Mouse (Mus musculus) megakaryocyte, embryonic 14.5 days (primary cell): ENCODE measurements at regions not wholly inside any gene's neighbourhood (a gene's known extent, or its start where the extent isn't known, plus 50 kb on each side); places are given as distances from the start of the nearest gene placed in this dataset.
A peak's percentile ranks its signal among the peaks of the same experiment; 100 is the strongest.

Source experiments
- H3K27me3 ChIP-seq: replicated peaks from 2 replicates; pipeline ENCODE3; 2012; ENCODE audit warnings: inconsistent platforms
- H3K36me3 ChIP-seq: replicated peaks from 2 replicates; pipeline ENCODE3; 2012; ENCODE audit warnings: low read length, inconsistent platforms, mixed read lengths
- H3K4me1 ChIP-seq: 2 replicates; pipeline ENCODE4 v1.6.1; 2012; ENCODE audit warnings: inconsistent platforms
- H3K4me3 ChIP-seq: replicated peaks from 2 replicates; pipeline ENCODE3; 2012; ENCODE audit warnings: moderate library complexity, mild to moderate bottlenecking, inconsistent platforms
- H3K9me3 ChIP-seq: 2 replicates; pipeline ENCODE4 v1.6.1; 2012; ENCODE audit warnings: inconsistent platforms
- FLI1 ChIP-seq: IDR thresholded peaks from 2 replicates; pipeline ENCODE4 v1.6.1; 2012; ENCODE audit warnings: low read length, inconsistent platforms, mixed read lengths
- GATA1 ChIP-seq: IDR thresholded peaks from 3 replicates; pipeline ENCODE4 v1.6.1; 2012; ENCODE audit warnings: mixed read lengths, low read length, inconsistent platforms, borderline replicate concordance

DNA sequence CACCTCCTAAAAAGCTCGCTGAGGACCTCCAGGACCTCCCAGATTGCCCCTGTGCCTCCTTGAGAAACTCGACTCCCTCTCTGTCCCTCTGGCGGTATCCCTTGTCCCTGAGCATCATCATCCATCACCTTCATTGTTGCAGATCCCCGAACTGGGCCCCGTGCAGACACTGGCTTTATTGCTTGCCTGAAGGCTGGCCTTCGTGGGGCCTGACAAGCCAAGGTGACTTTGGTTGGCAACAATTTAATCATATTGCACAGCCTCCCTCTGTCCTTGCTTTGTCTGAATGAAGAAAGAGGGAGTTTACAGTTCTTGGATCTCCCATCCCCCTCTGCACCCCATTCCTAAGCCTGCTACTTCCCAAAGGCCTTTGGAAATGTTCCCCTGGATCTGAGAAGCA lies 78.3 kb upstream of the Ajap1 start:
- Histone ChIP-seq H3K36me3 (no peaks in the 10 kb centered on the region), H3K27me3 (no peaks in the 10 kb centered on the region), H3K4me3 (no peak overlapping the region), H3K4me1 (no peaks in the 10 kb centered on the region), H3K9me3 (peaks cover 82% of the 10 kb centered on the region)
- TF ChIP-seq FLI1, result no peak
- no peak for TF ChIP-seq GATA1

DNA sequence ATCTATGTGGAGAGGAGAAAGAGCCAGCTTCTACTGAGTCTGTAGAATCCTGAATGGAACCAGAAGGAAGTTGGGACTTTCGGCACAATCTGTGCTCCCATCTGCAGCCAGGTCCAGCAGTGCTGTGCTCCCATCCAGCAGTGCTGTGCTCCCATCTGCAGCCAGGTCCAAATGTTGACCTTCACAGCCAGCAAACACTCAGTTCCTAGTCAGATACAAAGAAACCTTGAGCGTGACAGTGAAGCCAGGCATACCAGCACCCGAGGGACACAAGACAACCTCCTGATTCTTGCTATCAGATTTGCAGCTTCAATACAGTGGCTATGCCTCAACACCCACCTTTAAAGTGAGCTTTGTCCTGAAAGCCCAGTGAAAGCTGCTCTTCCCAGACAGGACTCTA lies 79.4 kb upstream of the Ajap1 start:
- H3K4me3 ChIP-seq, result peak overlapping the region; percentile 33
- no peaks in the 10 kb centered on the region for H3K4me1 ChIP-seq
- peaks cover 79% of the 10 kb centered on the region for H3K9me3 ChIP-seq
- no peaks in the 10 kb centered on the region for H3K27me3 ChIP-seq
- no peaks in the 10 kb centered on the region for H3K36me3 ChIP-seq
- no peak for TF ChIP-seq GATA1
- no peak for TF ChIP-seq FLI1

DNA sequence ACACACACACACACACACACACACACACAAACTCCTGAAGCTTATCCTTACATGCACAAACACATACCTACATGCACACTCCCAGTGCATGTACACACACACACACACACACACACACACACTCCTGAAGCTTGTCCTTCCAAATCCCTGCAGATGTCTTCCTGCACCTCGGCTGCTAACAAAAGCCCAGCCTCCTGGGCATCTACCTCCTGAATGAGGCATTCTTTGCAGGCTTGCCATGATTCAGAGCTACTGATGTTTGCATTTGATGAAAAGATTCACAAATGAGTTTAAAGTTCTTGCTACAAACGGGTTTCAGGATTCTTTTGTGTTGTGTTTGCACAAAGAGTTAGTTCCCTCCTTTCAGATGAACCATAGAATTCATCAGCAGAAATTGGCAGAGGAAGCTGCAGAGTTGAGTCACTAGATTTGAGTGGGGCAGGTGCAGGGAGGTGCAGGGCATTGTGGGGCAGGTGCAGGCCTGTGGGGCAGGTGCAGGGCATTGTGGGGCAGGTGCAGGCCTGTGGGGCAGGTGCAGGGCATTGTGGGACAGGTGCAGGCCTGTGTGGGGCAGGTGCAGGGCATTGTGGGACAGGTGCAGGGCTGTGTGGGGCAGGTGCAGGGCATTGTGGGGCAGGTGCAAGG lies 84.8 kb upstream of the Ajap1 start:
- no peaks in the 10 kb centered on the region for H3K4me1 ChIP-seq

DNA sequence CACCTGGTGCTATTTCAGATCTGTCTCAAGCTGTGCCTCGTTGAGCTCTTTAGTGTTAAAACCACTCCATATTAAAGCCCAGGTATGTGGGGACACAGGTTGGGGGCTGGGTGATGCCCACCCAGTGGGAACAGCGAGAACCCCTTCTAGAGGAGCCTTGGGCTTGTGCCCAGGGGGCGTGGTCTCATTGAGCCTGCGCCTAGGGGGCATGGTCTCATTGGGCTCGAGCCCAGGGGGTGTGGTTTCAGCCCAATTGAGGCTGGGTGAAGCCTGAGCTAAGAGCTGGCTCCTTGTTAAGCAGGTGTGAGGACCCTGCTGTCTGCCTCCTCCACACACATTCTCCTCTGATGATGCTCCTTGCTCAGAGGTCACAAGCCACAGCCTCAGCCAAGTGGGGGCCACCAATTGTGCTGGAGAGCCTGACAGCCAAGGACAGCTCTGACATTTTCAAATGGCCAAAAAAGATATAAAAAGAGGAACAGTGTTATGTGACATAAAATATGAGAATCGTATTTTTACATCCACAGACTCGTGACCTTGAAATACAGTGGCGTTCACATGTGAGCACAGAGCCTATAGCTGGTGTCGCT lies 90.7 kb upstream of the Ajap1 start:
- Histone ChIP-seq H3K9me3 (peaks cover 79% of the 10 kb centered on the region), H3K36me3 (no peaks in the 10 kb centered on the region), H3K4me1 (no peaks in the 10 kb centered on the region), H3K27me3 (no peaks in the 10 kb centered on the region), H3K4me3 (peak overlapping the region; percentile 33)
- TF ChIP-seq GATA1 (no peak), FLI1 (no peak)

More for the DNA sequence above, 84.8 kb upstream of the Ajap1 start:
- TF ChIP-seq FLI1 (no peak), GATA1 (no peak)
- Histone ChIP-seq H3K36me3 (no peaks in the 10 kb centered on the region), H3K27me3 (no peaks in the 10 kb centered on the region), H3K4me3 (no peak overlapping the region), H3K9me3 (peaks cover 74% of the 10 kb centered on the region)

DNA sequence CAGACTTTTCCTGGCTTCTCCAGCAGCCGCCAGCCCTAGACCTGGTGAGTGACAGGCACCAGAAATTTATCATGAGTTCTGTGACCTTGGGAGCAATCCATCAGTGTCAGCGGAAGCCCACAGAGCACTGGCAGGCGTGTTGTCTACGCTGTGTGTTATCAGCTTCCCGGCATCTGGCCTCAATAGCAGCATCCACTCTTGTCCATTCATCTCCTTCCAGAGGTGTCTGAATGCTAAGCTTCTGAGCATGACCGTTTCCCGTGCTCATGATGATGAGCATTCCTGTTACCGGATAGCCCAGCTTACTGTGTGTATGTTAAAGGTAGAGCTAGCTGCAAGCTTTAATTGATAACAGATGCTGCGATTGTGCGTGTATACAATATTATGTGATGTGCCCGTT lies 110.7 kb upstream of the Ajap1 start:
- peaks cover 92% of the 10 kb centered on the region for H3K9me3 ChIP-seq

DNA sequence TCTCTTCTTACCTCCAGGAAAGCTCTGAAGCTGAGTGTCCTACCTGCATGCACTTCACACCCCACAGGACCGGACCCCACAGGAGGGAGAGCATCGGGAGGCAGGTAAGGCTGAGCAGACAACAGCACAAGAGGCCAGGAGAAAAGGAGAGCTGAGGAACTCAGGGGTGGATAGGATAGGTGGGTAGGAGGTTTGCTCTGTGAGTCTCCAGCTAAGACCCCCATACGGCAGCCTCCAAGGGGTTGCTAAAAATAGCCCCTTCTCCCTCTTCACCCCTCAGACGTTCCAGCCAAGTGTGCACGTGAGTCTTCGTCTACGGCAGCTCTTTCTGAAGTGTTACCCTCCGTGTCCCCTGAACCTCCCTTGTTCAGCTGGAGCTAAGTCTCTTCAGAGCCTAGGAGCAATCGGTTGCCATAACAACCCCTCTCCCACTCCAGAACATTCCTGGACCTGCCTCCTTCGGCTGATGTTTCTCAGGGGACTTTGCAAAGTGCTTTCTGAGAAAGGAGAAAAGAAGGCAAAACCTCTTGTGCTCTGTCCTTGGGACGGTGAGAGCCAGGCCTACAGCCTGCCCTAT lies 117.3 kb upstream of the Ajap1 start:
- TF ChIP-seq FLI1, result no peak
- TF ChIP-seq GATA1, result no peak
- no peaks in the 10 kb centered on the region for H3K27me3 ChIP-seq
- H3K36me3 ChIP-seq, result no peaks in the 10 kb centered on the region
- no peak overlapping the region for H3K4me3 ChIP-seq
- H3K4me1 ChIP-seq, result no peaks in the 10 kb centered on the region
- peaks cover 99% of the 10 kb centered on the region for H3K9me3 ChIP-seq

More for the DNA sequence above, 110.7 kb upstream of the Ajap1 start:
- Histone ChIP-seq H3K4me3 (no peak overlapping the region), H3K4me1 (no peaks in the 10 kb centered on the region), H3K36me3 (no peaks in the 10 kb centered on the region), H3K27me3 (no peaks in the 10 kb centered on the region)
- TF ChIP-seq FLI1 (no peak), GATA1 (no peak)

DNA sequence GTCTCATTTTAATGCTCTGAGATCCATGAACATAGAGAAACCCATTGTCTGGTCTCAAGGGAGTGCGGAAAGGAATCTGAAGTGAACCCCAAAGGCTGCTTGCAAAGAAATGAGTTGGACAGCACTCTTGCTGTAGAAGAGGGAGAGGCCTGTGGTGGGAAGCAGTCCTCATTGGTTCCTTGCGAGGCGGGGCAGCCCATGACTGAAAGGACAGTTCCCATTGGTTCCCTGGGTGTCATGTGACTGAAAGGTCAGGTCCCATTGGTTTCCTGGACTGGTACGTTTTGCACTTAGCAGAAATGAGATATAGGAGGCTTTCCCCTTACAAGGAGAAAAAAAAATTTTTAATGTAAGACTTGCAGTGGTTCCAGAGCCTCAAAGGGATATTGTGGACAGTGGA lies 119.9 kb upstream of the Ajap1 start:
- H3K4me1 ChIP-seq, result no peaks in the 10 kb centered on the region
- no peaks in the 10 kb centered on the region for H3K27me3 ChIP-seq
- H3K9me3 ChIP-seq, result peaks cover 99% of the 10 kb centered on the region
- H3K36me3 ChIP-seq, result no peaks in the 10 kb centered on the region
- no peak overlapping the region for H3K4me3 ChIP-seq
- no peak for TF ChIP-seq GATA1
- TF ChIP-seq FLI1, result no peak

DNA sequence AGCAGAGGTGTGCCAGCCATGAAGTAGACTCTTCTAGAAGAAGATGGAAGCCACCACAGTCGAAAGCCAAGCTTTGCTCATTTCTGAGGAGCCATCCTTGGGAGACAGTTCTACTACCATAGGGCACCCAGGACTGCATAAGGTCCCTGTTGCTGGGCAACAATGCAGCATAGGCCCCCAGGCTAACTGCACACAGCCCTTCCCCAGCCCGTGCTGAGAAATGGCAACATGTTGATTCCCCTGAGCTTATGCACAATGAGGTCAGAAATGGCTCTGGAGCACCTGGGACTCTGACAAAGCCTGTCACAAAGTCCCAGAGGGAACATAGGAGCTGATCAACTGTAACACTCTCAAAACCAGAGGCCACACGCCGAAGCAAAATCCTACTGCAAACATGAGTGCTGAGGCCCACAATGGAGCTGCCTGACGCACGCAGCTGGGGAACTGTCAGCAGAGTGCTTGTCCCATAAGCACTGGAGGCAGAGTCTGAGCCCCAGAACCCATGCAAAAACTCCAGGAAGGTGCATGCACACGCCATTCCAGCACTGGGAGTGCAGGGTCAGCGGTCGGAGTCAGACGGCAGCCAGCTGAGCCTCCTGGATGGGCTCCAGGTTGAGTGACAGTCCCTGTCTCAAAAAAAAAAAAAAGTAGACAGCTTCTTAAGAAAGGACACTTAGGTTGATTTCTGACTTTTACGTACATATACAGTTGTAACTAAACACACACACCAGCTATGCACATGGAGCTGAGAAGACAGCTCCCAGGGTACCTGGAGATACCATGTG lies 120.6 kb upstream of the Ajap1 start:
- Histone ChIP-seq H3K27me3 (no peaks in the 10 kb centered on the region), H3K9me3 (peaks cover 97% of the 10 kb centered on the region), H3K36me3 (no peaks in the 10 kb centered on the region), H3K4me3 (no peak overlapping the region), H3K4me1 (no peaks in the 10 kb centered on the region)
- TF ChIP-seq GATA1 (no peak), FLI1 (no peak)

DNA sequence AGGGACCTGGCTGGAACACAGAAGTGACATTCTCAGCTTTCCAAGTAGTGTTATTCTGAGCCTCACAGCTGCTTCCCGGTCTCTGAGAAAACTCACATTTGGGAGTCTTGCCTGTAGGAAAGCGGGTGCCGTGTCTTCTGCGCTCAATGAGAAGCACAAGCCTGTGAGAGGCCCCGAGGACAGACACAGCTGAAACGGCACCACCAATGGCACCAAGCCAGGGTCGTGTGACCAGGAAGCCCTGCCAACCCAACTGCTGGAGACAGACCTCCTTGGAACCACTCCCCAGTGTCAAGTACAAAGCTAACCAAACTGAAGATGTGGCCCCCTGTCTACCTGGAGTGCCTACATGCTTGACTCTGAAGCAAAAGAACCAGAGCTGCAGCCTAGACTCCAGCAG lies 121.3 kb upstream of the Ajap1 start:
- Histone ChIP-seq H3K4me3 (no peak overlapping the region), H3K9me3 (peaks cover 96% of the 10 kb centered on the region), H3K4me1 (no peaks in the 10 kb centered on the region), H3K36me3 (no peaks in the 10 kb centered on the region), H3K27me3 (no peaks in the 10 kb centered on the region)
- TF ChIP-seq FLI1 (no peak), GATA1 (no peak)
